Mouse (Mus musculus) megakaryocyte, embryonic 14.5 days (primary cell): ENCODE measurements at regions not wholly inside any gene's neighbourhood (a gene's known extent, or its start where the extent isn't known, plus 50 kb on each side); places are given as distances from the start of the nearest gene placed in this dataset.

Source experiments
- H3K27me3 ChIP-seq: replicated peaks from 2 replicates; pipeline ENCODE3; 2012; ENCODE audit warnings: inconsistent platforms
- H3K36me3 ChIP-seq: replicated peaks from 2 replicates; pipeline ENCODE3; 2012; ENCODE audit warnings: low read length, inconsistent platforms, mixed read lengths
- H3K4me1 ChIP-seq: 2 replicates; pipeline ENCODE4 v1.6.1; 2012; ENCODE audit warnings: inconsistent platforms
- H3K4me3 ChIP-seq: replicated peaks from 2 replicates; pipeline ENCODE3; 2012; ENCODE audit warnings: moderate library complexity, mild to moderate bottlenecking, inconsistent platforms
- H3K9me3 ChIP-seq: 2 replicates; pipeline ENCODE4 v1.6.1; 2012; ENCODE audit warnings: inconsistent platforms
- FLI1 ChIP-seq: IDR thresholded peaks from 2 replicates; pipeline ENCODE4 v1.6.1; 2012; ENCODE audit warnings: low read length, inconsistent platforms, mixed read lengths
- GATA1 ChIP-seq: IDR thresholded peaks from 3 replicates; pipeline ENCODE4 v1.6.1; 2012; ENCODE audit warnings: mixed read lengths, low read length, inconsistent platforms, borderline replicate concordance

- no peak for TF ChIP-seq GATA1
- no peak for TF ChIP-seq FLI1
- Histone ChIP-seq H3K4me1 (no peaks in the 10 kb centered on the region), H3K9me3 (peaks cover 17% of the 10 kb centered on the region), H3K4me3 (no peak overlapping the region), H3K36me3 (no peaks in the 10 kb centered on the region), H3K27me3 (no peaks in the 10 kb centered on the region)
Measured at GRCm38 (mm10) chr4:124332416-124332815, 278.2 kb downstream of the 3100002H09Rik start.

GRCm38 (mm10) chr4:124329107-124329771 is 281.4 kb downstream of the 3100002H09Rik start:
- Histone ChIP-seq H3K27me3 (no peaks in the 10 kb centered on the region), H3K4me3 (no peak overlapping the region), H3K4me1 (no peaks in the 10 kb centered on the region), H3K36me3 (no peaks in the 10 kb centered on the region), H3K9me3 (peaks cover 23% of the 10 kb centered on the region)
- no peak for TF ChIP-seq FLI1
- TF ChIP-seq GATA1, result no peak

DNA sequence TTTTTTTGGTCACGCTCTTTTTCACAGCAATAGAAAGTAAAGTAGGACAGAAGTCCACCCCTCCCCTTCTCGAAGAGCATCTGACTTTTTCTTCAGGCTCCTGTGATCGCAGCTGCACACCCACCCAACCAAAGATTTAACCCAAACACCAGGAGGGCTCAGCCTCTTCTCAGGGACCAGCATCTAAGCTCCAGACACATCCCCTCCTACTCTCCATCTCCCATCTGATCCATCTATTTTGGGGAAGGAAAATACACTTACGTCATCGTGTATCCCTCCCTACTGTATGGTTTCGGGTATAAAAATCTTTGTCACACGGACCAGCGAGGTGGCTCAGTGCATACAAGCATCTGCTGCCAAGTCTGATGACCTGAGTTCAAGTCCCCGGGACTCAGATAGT is 284.3 kb downstream of the 3100002H09Rik start:
- Histone ChIP-seq H3K9me3 (peaks cover 16% of the 10 kb centered on the region; the same call in 1 of the 2 replicates), H3K27me3 (no peaks in the 10 kb centered on the region)
- no peak for TF ChIP-seq GATA1
- no peak for TF ChIP-seq FLI1

DNA sequence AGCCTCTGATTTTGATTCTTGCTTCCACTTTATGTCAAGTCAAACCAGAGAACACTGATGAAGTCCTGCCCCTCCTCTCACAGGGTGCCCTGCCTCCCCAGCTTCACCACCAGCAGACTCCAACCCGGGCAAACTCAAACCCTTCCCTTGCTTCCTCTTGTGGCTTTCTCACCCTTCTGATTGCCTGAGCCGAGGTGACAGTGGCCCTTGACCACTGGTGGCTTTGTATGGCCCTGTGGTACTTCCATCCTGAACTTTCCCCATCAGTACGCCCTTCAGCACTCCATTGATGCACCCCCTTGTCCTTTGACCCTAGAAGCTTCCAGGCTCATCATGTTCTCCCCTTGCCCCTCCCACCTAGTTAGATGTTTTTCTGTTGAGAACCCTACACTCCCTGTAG is 287.0 kb downstream of the 3100002H09Rik start:
- TF ChIP-seq FLI1, result no peak
- Histone ChIP-seq H3K27me3 (no peaks in the 10 kb centered on the region), H3K9me3 (peaks cover 9% of the 10 kb centered on the region; the same call in 1 of the 2 replicates), H3K36me3 (no peaks in the 10 kb centered on the region), H3K4me1 (no peaks in the 10 kb centered on the region), H3K4me3 (no peak overlapping the region)

More for the DNA sequence above, 284.3 kb downstream of the 3100002H09Rik start:
- Histone ChIP-seq H3K4me3 (no peak overlapping the region), H3K36me3 (no peaks in the 10 kb centered on the region), H3K4me1 (no peaks in the 10 kb centered on the region)

DNA sequence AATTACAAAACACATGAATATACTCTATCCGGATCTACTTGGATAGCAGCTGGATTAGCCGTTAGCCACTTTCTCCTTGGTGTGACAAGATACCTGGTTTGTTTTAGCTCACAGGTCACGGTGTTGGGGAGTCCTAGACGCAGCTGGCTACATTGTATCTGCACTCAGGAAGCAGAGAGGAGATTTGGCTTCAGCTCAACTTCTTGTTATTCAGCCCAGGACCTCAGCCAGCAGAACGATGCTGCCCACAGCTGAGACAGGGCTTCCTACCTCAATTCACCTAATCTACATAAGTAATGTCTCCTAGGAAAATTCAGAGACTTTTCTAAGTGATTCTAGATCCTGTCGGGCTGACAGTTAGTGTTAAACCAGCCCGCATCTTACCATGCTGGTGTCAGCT is 289.4 kb downstream of the 3100002H09Rik start:
- H3K4me3 ChIP-seq, result no peak overlapping the region
- H3K4me1 ChIP-seq, result no peaks in the 10 kb centered on the region
- TF ChIP-seq FLI1, result no peak
- TF ChIP-seq GATA1, result no peak
- no peaks in the 10 kb centered on the region for H3K36me3 ChIP-seq
- H3K27me3 ChIP-seq, result no peaks in the 10 kb centered on the region
- peaks cover 17% of the 10 kb centered on the region; the same call in 1 of the 2 replicates for H3K9me3 ChIP-seq

- Histone ChIP-seq H3K27me3 (no peaks in the 10 kb centered on the region), H3K4me1 (no peaks in the 10 kb centered on the region)
Measured at GRCm38 (mm10) chr4:124317042-124317441, 293.6 kb downstream of the 3100002H09Rik start.

GRCm38 (mm10) chr4:124311657-124312056 is 298.9 kb downstream of the 3100002H09Rik start:
- Histone ChIP-seq H3K27me3 (no peaks in the 10 kb centered on the region), H3K9me3 (peaks cover 6% of the 10 kb centered on the region; the same call in 1 of the 2 replicates)

More at GRCm38 (mm10) chr4:124317042-124317441, 293.6 kb downstream of the 3100002H09Rik start:
- TF ChIP-seq FLI1, result no peak
- no peak for TF ChIP-seq GATA1
- Histone ChIP-seq H3K4me3 (no peak overlapping the region), H3K9me3 (peaks cover 11% of the 10 kb centered on the region; the same call in 1 of the 2 replicates), H3K36me3 (no peaks in the 10 kb centered on the region)

GRCm38 (mm10) chr4:124310594-124310993 is 300.0 kb downstream of the 3100002H09Rik start:
- peaks cover 3% of the 10 kb centered on the region; the same call in 1 of the 2 replicates for H3K9me3 ChIP-seq
- H3K4me1 ChIP-seq, result no peaks in the 10 kb centered on the region
- TF ChIP-seq FLI1 (no peak), GATA1 (no peak)
- no peak overlapping the region for H3K4me3 ChIP-seq
- no peaks in the 10 kb centered on the region for H3K27me3 ChIP-seq
- H3K36me3 ChIP-seq, result no peaks in the 10 kb centered on the region

More at GRCm38 (mm10) chr4:124311657-124312056, 298.9 kb downstream of the 3100002H09Rik start:
- no peaks in the 10 kb centered on the region for H3K36me3 ChIP-seq
- TF ChIP-seq FLI1 (no peak), GATA1 (no peak)
- no peak overlapping the region for H3K4me3 ChIP-seq
- no peaks in the 10 kb centered on the region for H3K4me1 ChIP-seq

- H3K36me3 ChIP-seq, result no peaks in the 10 kb centered on the region
- H3K9me3 ChIP-seq, result peaks cover 7% of the 10 kb centered on the region; the same call in 1 of the 2 replicates
- H3K4me1 ChIP-seq, result no peaks in the 10 kb centered on the region
- no peaks in the 10 kb centered on the region for H3K27me3 ChIP-seq
- no peak overlapping the region for H3K4me3 ChIP-seq
- TF ChIP-seq GATA1 (no peak), FLI1 (no peak)
Measured at GRCm38 (mm10) chr4:124305871-124306555, 304.6 kb downstream of the 3100002H09Rik start.

- no peak overlapping the region for H3K4me3 ChIP-seq
- no peaks in the 10 kb centered on the region for H3K4me1 ChIP-seq
- no peaks in the 10 kb centered on the region for H3K36me3 ChIP-seq
- TF ChIP-seq GATA1, result no peak
- no peaks in the 10 kb centered on the region for H3K27me3 ChIP-seq
- peaks cover 10% of the 10 kb centered on the region; the same call in 1 of the 2 replicates for H3K9me3 ChIP-seq
Measured at GRCm38 (mm10) chr4:124302950-124303349, 307.7 kb downstream of the 3100002H09Rik start.
